Mouse (Mus musculus) cortical plate, adult 2 months (tissue): Measurements from ENCODE around the gene Fbln2.

Experiments used
- CTCF ChIP-seq: fragments of 200-500 bp; IDR thresholded peaks from 2 replicates; pipeline ENCODE4 v1.5.1; 2011; ENCODE audit warnings: mild to moderate bottlenecking, control low read depth, low read length; ENCODE audit not compliant: insufficient read depth; ENCODE audit errors: extremely low read depth
- POLR2A ChIP-seq: fragments of 200-500 bp; IDR thresholded peaks from 2 replicates; pipeline ENCODE4 v1.6.1; 2011; ENCODE audit warnings: mild to moderate bottlenecking, low read length, control low read depth; ENCODE audit not compliant: insufficient read depth; ENCODE audit errors: extremely low read depth

DNA sequence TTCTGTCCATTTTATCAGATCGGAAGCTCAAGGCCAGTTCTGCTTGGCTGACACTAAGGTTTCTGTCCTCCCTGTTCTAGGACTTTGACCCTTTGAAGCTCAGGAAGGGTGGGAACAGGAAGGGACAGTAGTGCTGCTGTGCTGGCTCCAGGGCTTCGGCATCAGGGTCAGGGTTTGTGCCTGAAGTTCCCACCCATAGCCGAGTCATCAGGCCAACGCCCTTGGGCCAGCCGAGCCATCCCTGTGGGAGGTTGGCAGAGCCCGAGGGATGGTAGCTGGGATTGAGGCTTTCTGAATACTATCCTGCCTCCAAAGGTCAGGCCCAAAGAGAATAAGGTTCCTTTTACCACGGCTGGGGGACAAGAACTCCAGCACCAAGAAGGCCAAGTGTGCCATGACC is 70.8 kb downstream of the Fbln2 start:
- no peak for TF ChIP-seq CTCF
- TF ChIP-seq POLR2A = no peak
